Mouse (Mus musculus) limb, embryonic 14.5 days (tissue): ENCODE results near the gene Cep170. TPM values are rescaled to one million over a fixed set of nuclear protein-coding genes. Genes with fewer than 3 reads are reported as not detected.

Experiments
- ATAC-seq: fragments of 200-750 bp; cut with Nextera tagmentation; 2 replicates; pipeline ENCODE4 v1.8.0; 2017; ENCODE audit warnings: low read depth, moderate number of reproducible peaks, moderate TSS enrichment; ENCODE audit not compliant: low FRiP score
- DNase-seq: peaks from one replicate; pipeline ENCODE4 v3.0.0-alpha.2; 2015; ENCODE audit warnings: low spot score
- H3K27ac ChIP-seq: fragments of 300-500 bp; sonication (generic); replicated peaks from 2 replicates; pipeline ENCODE4 v1.5.1; 2014; ENCODE audit warnings: low read depth, mild to moderate bottlenecking, low read length, moderate library complexity, mixed read lengths
- H3K27me3 ChIP-seq: fragments of 300-500 bp; sonication (generic); 2 replicates; pipeline ENCODE4 v1.6.1; 2014; ENCODE audit warnings: low read length, mixed read lengths; ENCODE audit not compliant: control insufficient read depth, insufficient read depth
- H3K36me3 ChIP-seq: fragments of 300-500 bp; sonication (generic); 2 replicates; pipeline ENCODE4 v1.6.1; 2014; ENCODE audit warnings: mild to moderate bottlenecking, low read length, moderate library complexity, mixed read lengths; ENCODE audit not compliant: control insufficient read depth, insufficient read depth
- H3K4me1 ChIP-seq: fragments of 300-500 bp; sonication (generic); 2 replicates; pipeline ENCODE4 v1.6.1; 2014; ENCODE audit warnings: antibody characterized with exemption, low read length, mixed read lengths; ENCODE audit not compliant: control insufficient read depth, insufficient read depth
- H3K4me2 ChIP-seq: fragments of 300-500 bp; sonication (generic); replicated peaks from 2 replicates; pipeline ENCODE4 v1.6.1; 2014; ENCODE audit warnings: low read depth, mild to moderate bottlenecking, low read length, moderate library complexity; ENCODE audit not compliant: severe bottlenecking
- H3K4me3 ChIP-seq: fragments of 300-500 bp; sonication (generic); replicated peaks from 2 replicates; pipeline ENCODE4 v1.5.1; 2014; ENCODE audit warnings: low read length
- H3K9ac ChIP-seq: fragments of 300-500 bp; sonication (generic); 2 replicates; pipeline ENCODE4 v1.6.1; 2014; ENCODE audit warnings: mild to moderate bottlenecking, low read depth, low read length, moderate library complexity; ENCODE audit not compliant: severe bottlenecking
- H3K9me3 ChIP-seq: fragments of 300-500 bp; sonication (generic); 2 replicates; pipeline ENCODE4 v1.6.1; 2016; ENCODE audit warnings: low read length; ENCODE audit not compliant: control insufficient read depth
- POLR2A ChIP-seq: fragments of 200-500 bp; IDR thresholded peaks from 2 replicates; pipeline ENCODE4 v1.8.0; 2012; ENCODE audit warnings: inconsistent platforms, mild to moderate bottlenecking, moderate library complexity, borderline replicate concordance; ENCODE audit not compliant: insufficient read depth, insufficient read length; ENCODE audit errors: extremely low read depth
- WGBS: fragments of 180-500 bp; shearing (Covaris S2); extraction: QIAGEN DNeasy Blood & Tissue Kit; methylation state at CpG from one replicate; pipeline ENCODE4 v1.1.7; 2014; 5-methylcytosine and 5-hydroxymethylcytosine counted together
- polyA plus RNA-seq, 2 experiments: library from polyadenylated mRNA; depleted of rRNA in 1 of 2; stranded (reverse) in 1 of 2; unstranded in 1 of 2; fragments of >200 nt; fragmentation: Nextera tagmentation in 1 of 2; extraction: Ambion mirVana in 1 of 2; gene quantifications; 2 replicates each; pipeline versions ENCODE4 v1.2.1 to v1.2.3; 2012 to 2014

Gene Cep170
- polyA plus RNA-seq, 2 experiments = 33.5 to 42.3 TPM

- Histone ChIP-seq H3K9me3 (no peaks in the 10 kb centered on the region), H3K27ac (no peak overlapping the region), H3K36me3 (peaks cover 45% of the 10 kb centered on the region), H3K4me3 (no peak overlapping the region), H3K4me2 (no peak overlapping the region), H3K27me3 (no peaks in the 10 kb centered on the region), H3K4me1 (no peaks in the 10 kb centered on the region), H3K9ac (no peak overlapping the region)
- ATAC-seq (no peak), DNase-seq (no peak)
- no peak for TF ChIP-seq POLR2A
- WGBS = 86% methylated on average over 4 of the region's 4 CpGs
Observed at GRCm38 (mm10) chr1:176774533-176774932, 39.3 kb downstream of the Cep170 start.

- no peak for TF ChIP-seq POLR2A
- Histone ChIP-seq H3K4me1 (no peaks in the 10 kb centered on the region), H3K27me3 (no peaks in the 10 kb centered on the region), H3K9ac (no peak overlapping the region), H3K27ac (no peak overlapping the region), H3K36me3 (peaks cover 34% of the 10 kb centered on the region), H3K4me2 (no peak overlapping the region), H3K9me3 (no peaks in the 10 kb centered on the region), H3K4me3 (no peak overlapping the region)
- ATAC-seq = no peak
- no peak for DNase-seq
- WGBS = 85% methylated on average over 2 of the region's 2 CpGs
Observed at GRCm38 (mm10) chr1:176762295-176762694, 51.6 kb downstream of the Cep170 start.

GRCm38 (mm10) chr1:176760673-176761072 is 53.2 kb downstream of the Cep170 start:
- no peaks in the 10 kb centered on the region for H3K27me3 ChIP-seq
- WGBS = 73% methylated on average over 1 of the region's 1 CpGs
- no peak for TF ChIP-seq POLR2A
- H3K4me2 ChIP-seq = no peak overlapping the region
- H3K9me3 ChIP-seq = no peaks in the 10 kb centered on the region
- no peak overlapping the region for H3K4me3 ChIP-seq
- DNase-seq (no peak), ATAC-seq (no peak)
- H3K9ac ChIP-seq = no peak overlapping the region
- no peaks in the 10 kb centered on the region for H3K4me1 ChIP-seq
- H3K27ac ChIP-seq = no peak overlapping the region
- H3K36me3 ChIP-seq = peaks cover 37% of the 10 kb centered on the region

- Histone ChIP-seq H3K9me3 (no peaks in the 10 kb centered on the region), H3K36me3 (peaks cover 40% of the 10 kb centered on the region), H3K4me2 (no peak overlapping the region), H3K27ac (no peak overlapping the region), H3K9ac (no peak overlapping the region), H3K27me3 (no peaks in the 10 kb centered on the region), H3K4me1 (no peaks in the 10 kb centered on the region), H3K4me3 (no peak overlapping the region)
- WGBS = 91% methylated on average over 9 of the region's 9 CpGs
- no peak for DNase-seq
- TF ChIP-seq POLR2A = no peak
- ATAC-seq = no peak
Observed at GRCm38 (mm10) chr1:176755586-176755985, 58.3 kb downstream of the Cep170 start.

GRCm38 (mm10) chr1:176753861-176754718 is 59.8 kb downstream of the Cep170 start:
- peak; percentile 63; the same call in 1 of the 2 replicates for ATAC-seq
- 75% methylated on average over 14 of the region's 14 CpGs for WGBS
- no peak for DNase-seq
- Histone ChIP-seq H3K27ac (no peak overlapping the region), H3K4me2 (no peak overlapping the region), H3K9me3 (no peaks in the 10 kb centered on the region), H3K27me3 (no peaks in the 10 kb centered on the region), H3K4me1 (no peaks in the 10 kb centered on the region), H3K36me3 (peaks cover 36% of the 10 kb centered on the region), H3K4me3 (no peak overlapping the region), H3K9ac (no peak overlapping the region)
- no peak for TF ChIP-seq POLR2A
